Mouse (Mus musculus): Measurements from ENCODE around the gene Ulk1. TPM values are rescaled to one million over a fixed set of nuclear protein-coding genes. Genes with fewer than 3 reads are reported as not detected.

Gene Ulk1
- total and polyA plus RNA-seq, 2 experiments = 29.0 to 44.4 TPM

GRCm38 (mm10) chr5:110770031-110770445, 39.9 kb downstream of the Ulk1 start:
- H3K4me3 ChIP-seq (ENCODE audit: insufficient read depth, low read depth, low read length) = peak overlapping the region; percentile 90
- H3K9ac ChIP-seq (ENCODE audit: low read depth, low read length) = peak overlapping the region; percentile 97
- TF ChIP-seq CTCF (IDR thresholded peaks at IDR 0.05; ENCODE audit: low read depth, low read length) (no peak), POLR2A (IDR thresholded peaks at IDR 0.05; ENCODE audit: extremely low read depth, insufficient read depth, low read length) (no peak)
- no peaks in the 10 kb centered on the region for H3K36me3 ChIP-seq (ENCODE audit: control insufficient read depth, insufficient read depth, low read length)
- WGBS = 0% methylated on average over 51 of the region's 58 CpGs
- H3K27ac ChIP-seq (replicated peaks; ENCODE audit: insufficient read depth, low read depth, low read length) = peak overlapping the region; percentile 82
- no peak for DNase-seq (ENCODE audit: extremely low read depth, low read depth, low spot score)
- H3K27me3 ChIP-seq (ENCODE audit: control insufficient read depth, insufficient read depth, low read length) = no peaks in the 10 kb centered on the region
- peaks cover 24% of the 10 kb centered on the region; the same call in 1 of the 2 replicates for H3K79me2 ChIP-seq (ENCODE audit: control insufficient read depth, insufficient read depth, low read length)
- peaks cover 11% of the 10 kb centered on the region for H3K4me1 ChIP-seq (ENCODE audit: control insufficient read depth, insufficient read depth, low read length)

GRCm38 (mm10) chr5:110769272-110769671, 40.6 kb downstream of the Ulk1 start:
- TF ChIP-seq CTCF (IDR thresholded peaks at IDR 0.05; ENCODE audit: low read depth, low read length) = no peak
- TF ChIP-seq POLR2A (IDR thresholded peaks at IDR 0.05; ENCODE audit: extremely low read depth, insufficient read depth, low read length) = no peak
- peak overlapping the region; percentile 90; the same call in 1 of the 2 replicates for H3K4me3 ChIP-seq (ENCODE audit: insufficient read depth, low read depth, low read length)
- 38% methylated on average over 4 of the region's 4 CpGs for WGBS
- H3K36me3 ChIP-seq (ENCODE audit: control insufficient read depth, insufficient read depth, low read length) = no peaks in the 10 kb centered on the region
- H3K4me1 ChIP-seq (ENCODE audit: control insufficient read depth, insufficient read depth, low read length) = peaks cover 16% of the 10 kb centered on the region
- peaks cover 28% of the 10 kb centered on the region; the same call in 1 of the 2 replicates for H3K79me2 ChIP-seq (ENCODE audit: control insufficient read depth, insufficient read depth, low read length)
- H3K27ac ChIP-seq (replicated peaks; ENCODE audit: insufficient read depth, low read depth, low read length) = no peak overlapping the region
- no peak for DNase-seq (ENCODE audit: extremely low read depth, low read depth, low spot score)
- no peak overlapping the region for H3K9ac ChIP-seq (ENCODE audit: low read depth, low read length)
- no peaks in the 10 kb centered on the region for H3K27me3 ChIP-seq (ENCODE audit: control insufficient read depth, insufficient read depth, low read length)

GRCm38 (mm10) chr5:110763890-110764289, 46.0 kb downstream of the Ulk1 start:
- H3K4me1 ChIP-seq (ENCODE audit: control insufficient read depth, insufficient read depth, low read length) = peaks cover 18% of the 10 kb centered on the region

GRCm38 (mm10) chr5:110745021-110745420, 64.9 kb downstream of the Ulk1 start:
- Histone ChIP-seq H3K27me3 (ENCODE audit: control insufficient read depth, insufficient read depth, low read length) (no peaks in the 10 kb centered on the region), H3K4me1 (ENCODE audit: control insufficient read depth, insufficient read depth, low read length) (no peaks in the 10 kb centered on the region), H3K9ac (ENCODE audit: low read depth, low read length) (no peak overlapping the region), H3K27ac (replicated peaks; ENCODE audit: insufficient read depth, low read depth, low read length) (no peak overlapping the region), H3K36me3 (ENCODE audit: control insufficient read depth, insufficient read depth, low read length) (peaks cover 5% of the 10 kb centered on the region; the same call in 1 of the 2 replicates), H3K79me2 (ENCODE audit: control insufficient read depth, insufficient read depth, low read length) (peaks cover 22% of the 10 kb centered on the region; the same call in 1 of the 2 replicates), H3K4me3 (ENCODE audit: insufficient read depth, low read depth, low read length) (no peak overlapping the region)
- 49% methylated on average over 1 of the region's 1 CpGs for WGBS
- DNase-seq (ENCODE audit: extremely low read depth, low read depth, low spot score) = no peak
- TF ChIP-seq POLR2A (IDR thresholded peaks at IDR 0.05; ENCODE audit: extremely low read depth, insufficient read depth, low read length) (no peak), CTCF (IDR thresholded peaks at IDR 0.05; ENCODE audit: low read depth, low read length) (no peak)

More at GRCm38 (mm10) chr5:110763890-110764289, 46.0 kb downstream of the Ulk1 start:
- no peak for TF ChIP-seq CTCF (IDR thresholded peaks at IDR 0.05; ENCODE audit: low read depth, low read length)
- no peak for TF ChIP-seq POLR2A (IDR thresholded peaks at IDR 0.05; ENCODE audit: extremely low read depth, insufficient read depth, low read length)
- H3K36me3 ChIP-seq (ENCODE audit: control insufficient read depth, insufficient read depth, low read length) = no peaks in the 10 kb centered on the region
- H3K9ac ChIP-seq (ENCODE audit: low read depth, low read length) = peak overlapping the region; percentile 48
- no peak overlapping the region for H3K4me3 ChIP-seq (ENCODE audit: insufficient read depth, low read depth, low read length)
- peak overlapping the region; percentile 95 for H3K27ac ChIP-seq (replicated peaks; ENCODE audit: insufficient read depth, low read depth, low read length)
- H3K79me2 ChIP-seq (ENCODE audit: control insufficient read depth, insufficient read depth, low read length) = peaks cover 46% of the 10 kb centered on the region; the same call in 1 of the 2 replicates
- 24% methylated on average over 8 of the region's 8 CpGs for WGBS
- peak; percentile 92 for DNase-seq (ENCODE audit: extremely low read depth, low read depth, low spot score)
- no peaks in the 10 kb centered on the region for H3K27me3 ChIP-seq (ENCODE audit: control insufficient read depth, insufficient read depth, low read length)

GRCm38 (mm10) chr5:110739496-110740275, 70.2 kb downstream of the Ulk1 start:
- TF ChIP-seq POLR2A (IDR thresholded peaks at IDR 0.05; ENCODE audit: extremely low read depth, insufficient read depth, low read length) (no peak), CTCF (IDR thresholded peaks at IDR 0.05; ENCODE audit: low read depth, low read length) (no peak)
- Histone ChIP-seq H3K27ac (replicated peaks; ENCODE audit: insufficient read depth, low read depth, low read length) (no peak overlapping the region), H3K36me3 (ENCODE audit: control insufficient read depth, insufficient read depth, low read length) (peaks cover 39% of the 10 kb centered on the region), H3K9ac (ENCODE audit: low read depth, low read length) (no peak overlapping the region), H3K4me1 (ENCODE audit: control insufficient read depth, insufficient read depth, low read length) (no peaks in the 10 kb centered on the region), H3K27me3 (ENCODE audit: control insufficient read depth, insufficient read depth, low read length) (no peaks in the 10 kb centered on the region), H3K79me2 (ENCODE audit: control insufficient read depth, insufficient read depth, low read length) (no peaks in the 10 kb centered on the region; the same call in 1 of the 2 replicates), H3K4me3 (ENCODE audit: insufficient read depth, low read depth, low read length) (no peak overlapping the region)
- no peak for DNase-seq (ENCODE audit: extremely low read depth, low read depth, low spot score)
- 87% methylated on average over 7 of the region's 7 CpGs for WGBS

- Histone ChIP-seq H3K36me3 (ENCODE audit: control insufficient read depth, insufficient read depth, low read length) (peaks cover 53% of the 10 kb centered on the region), H3K4me3 (ENCODE audit: insufficient read depth, low read depth, low read length) (no peak overlapping the region), H3K9ac (ENCODE audit: low read depth, low read length) (no peak overlapping the region), H3K79me2 (ENCODE audit: control insufficient read depth, insufficient read depth, low read length) (no peaks in the 10 kb centered on the region), H3K27ac (replicated peaks; ENCODE audit: insufficient read depth, low read depth, low read length) (no peak overlapping the region), H3K27me3 (ENCODE audit: control insufficient read depth, insufficient read depth, low read length) (no peaks in the 10 kb centered on the region), H3K4me1 (ENCODE audit: control insufficient read depth, insufficient read depth, low read length) (no peaks in the 10 kb centered on the region)
- DNase-seq (ENCODE audit: extremely low read depth, low read depth, low spot score) = no peak
- WGBS = 94% methylated on average over 1 of the region's 1 CpGs
- TF ChIP-seq POLR2A (IDR thresholded peaks at IDR 0.05; ENCODE audit: extremely low read depth, insufficient read depth, low read length) (no peak), CTCF (IDR thresholded peaks at IDR 0.05; ENCODE audit: low read depth, low read length) (no peak)
Observed at GRCm38 (mm10) chr5:110735606-110736005, 74.3 kb downstream of the Ulk1 start.

Other genes with a start within 250 kb of the Ulk1 start
- 2.7 and 3.2 TPM in 2 replicates for gene Noc4l, start 156.7 kb downstream of the Ulk1 start, total RNA-seq (2014; rRNA removed)
- 24.1 and 38.5 TPM in 2 replicates for gene Noc4l, start 156.7 kb downstream of the Ulk1 start, polyA plus RNA-seq (2012; rRNA removed)
- 2.4 TPM in 2 replicates for gene Ddx51, start 156.6 kb downstream of the Ulk1 start, total RNA-seq (2014; rRNA removed)
- 9.2 and 12.2 TPM in 2 replicates for gene Ddx51, start 156.6 kb downstream of the Ulk1 start, polyA plus RNA-seq (2012; rRNA removed)
- gene Ep400, start 39.4 kb downstream of the Ulk1 start, total RNA-seq (2014; rRNA removed) = 15.2 and 23.4 TPM in 2 replicates
- 11.4 and 15.4 TPM in 2 replicates for gene Ep400, start 39.4 kb downstream of the Ulk1 start, polyA plus RNA-seq (2012; rRNA removed)
- 11.6 and 14.5 TPM in 2 replicates for gene Pus1, start 29.4 kb downstream of the Ulk1 start, total RNA-seq (2014; rRNA removed)
- gene Pus1, start 29.4 kb downstream of the Ulk1 start, polyA plus RNA-seq (2012; rRNA removed) = 14.5 and 19.2 TPM in 2 replicates
- gene Hscb, start 29.7 kb upstream of the Ulk1 start, total RNA-seq (2014; rRNA removed) = 5.7 and 11.2 TPM in 2 replicates
- gene Hscb, start 29.7 kb upstream of the Ulk1 start, polyA plus RNA-seq (2012; rRNA removed) = 5.0 and 6.6 TPM in 2 replicates
- gene Chek2, start 29.9 kb upstream of the Ulk1 start, total RNA-seq (2014; rRNA removed) = 2.6 and 3.6 TPM in 2 replicates
- 1.5 and 1.6 TPM in 2 replicates for gene Chek2, start 29.9 kb upstream of the Ulk1 start, polyA plus RNA-seq (2012; rRNA removed)
- gene Ttc28, start 69.7 kb upstream of the Ulk1 start, total RNA-seq (2014; rRNA removed) = 0.83 and 2.7 TPM in 2 replicates
- 0.45 and 0.81 TPM in 2 replicates for gene Ttc28, start 69.7 kb upstream of the Ulk1 start, polyA plus RNA-seq (2012; rRNA removed)